Mouse (Mus musculus) mouse trophoblast stem cell (cell line): ENCODE data around the gene Stk11ip.

Source experiments
- in situ Hi-C, 2 experiments: fragments of 300-500 bp; cut with MseI, MboI; formaldehyde crosslinking; loops; 2 replicates in 1 of 2; 3 replicates in 1 of 2; pipeline ENCODE4 v1.15.1; 2025

Gene Stk11ip

GRCm38 (mm10) chr1:75538597-75539190 lies 17.4 kb downstream of the Stk11ip start:
- in situ Hi-C loops: no loop called here

DNA sequence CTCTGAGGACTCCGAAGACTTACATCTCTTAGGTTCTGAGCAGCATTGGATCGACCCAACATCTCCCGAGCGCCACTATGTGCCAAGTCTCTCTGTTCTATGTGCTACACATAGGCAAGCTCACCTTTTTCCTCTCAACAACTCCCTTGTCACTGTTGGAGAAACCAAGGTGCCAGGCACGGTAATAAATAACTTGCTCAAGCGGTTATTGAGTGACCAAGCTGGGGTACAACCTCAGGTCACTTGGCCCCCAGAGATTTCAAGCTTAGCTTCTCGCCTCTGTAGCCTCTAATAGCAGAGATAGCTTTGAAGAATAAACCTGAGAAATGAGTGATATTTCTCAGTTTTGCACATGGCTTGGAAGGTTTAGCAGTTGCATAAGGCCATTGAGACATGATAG lies 20.2 kb downstream of the Stk11ip start:
- in situ Hi-C loops: no loop called here

DNA sequence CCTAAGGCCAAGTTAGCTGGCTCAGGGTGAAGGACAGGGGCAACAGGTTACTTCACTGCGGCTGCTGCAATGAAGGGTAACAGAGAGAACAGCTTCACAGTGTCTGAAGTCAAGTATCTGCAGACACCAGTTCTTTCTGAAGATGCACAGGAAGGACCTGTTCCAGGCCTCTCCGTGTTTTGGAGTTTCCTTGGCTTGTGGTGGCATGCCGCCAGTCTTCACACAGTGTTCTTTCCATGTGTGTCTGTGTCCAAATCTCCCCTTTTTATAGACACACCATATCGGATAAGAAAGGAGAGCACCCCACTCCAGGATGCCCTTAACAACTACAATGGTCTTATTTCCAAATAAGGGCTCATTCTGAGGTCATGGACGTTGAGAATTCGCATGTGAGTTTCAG lies 23.0 kb downstream of the Stk11ip start:
- in situ Hi-C loops: no loop called here

- in situ Hi-C loops: no loop called here
Observed at GRCm38 (mm10) chr1:75545965-75546956, 24.9 kb downstream of the Stk11ip start, which contains the start of gene Slc4a3. Gene Slc4a3 (plus strand): TSS chr1:75546266.

- in situ Hi-C loops: no loop called here
Observed at GRCm38 (mm10) chr1:75547351-75547750, 26.0 kb downstream of the Stk11ip start.

GRCm38 (mm10) chr1:75548083-75548482 lies 26.8 kb downstream of the Stk11ip start:
- in situ Hi-C loops: no loop called here

GRCm38 (mm10) chr1:75548871-75549270 lies 27.5 kb downstream of the Stk11ip start:
- in situ Hi-C loops: no loop called here

DNA sequence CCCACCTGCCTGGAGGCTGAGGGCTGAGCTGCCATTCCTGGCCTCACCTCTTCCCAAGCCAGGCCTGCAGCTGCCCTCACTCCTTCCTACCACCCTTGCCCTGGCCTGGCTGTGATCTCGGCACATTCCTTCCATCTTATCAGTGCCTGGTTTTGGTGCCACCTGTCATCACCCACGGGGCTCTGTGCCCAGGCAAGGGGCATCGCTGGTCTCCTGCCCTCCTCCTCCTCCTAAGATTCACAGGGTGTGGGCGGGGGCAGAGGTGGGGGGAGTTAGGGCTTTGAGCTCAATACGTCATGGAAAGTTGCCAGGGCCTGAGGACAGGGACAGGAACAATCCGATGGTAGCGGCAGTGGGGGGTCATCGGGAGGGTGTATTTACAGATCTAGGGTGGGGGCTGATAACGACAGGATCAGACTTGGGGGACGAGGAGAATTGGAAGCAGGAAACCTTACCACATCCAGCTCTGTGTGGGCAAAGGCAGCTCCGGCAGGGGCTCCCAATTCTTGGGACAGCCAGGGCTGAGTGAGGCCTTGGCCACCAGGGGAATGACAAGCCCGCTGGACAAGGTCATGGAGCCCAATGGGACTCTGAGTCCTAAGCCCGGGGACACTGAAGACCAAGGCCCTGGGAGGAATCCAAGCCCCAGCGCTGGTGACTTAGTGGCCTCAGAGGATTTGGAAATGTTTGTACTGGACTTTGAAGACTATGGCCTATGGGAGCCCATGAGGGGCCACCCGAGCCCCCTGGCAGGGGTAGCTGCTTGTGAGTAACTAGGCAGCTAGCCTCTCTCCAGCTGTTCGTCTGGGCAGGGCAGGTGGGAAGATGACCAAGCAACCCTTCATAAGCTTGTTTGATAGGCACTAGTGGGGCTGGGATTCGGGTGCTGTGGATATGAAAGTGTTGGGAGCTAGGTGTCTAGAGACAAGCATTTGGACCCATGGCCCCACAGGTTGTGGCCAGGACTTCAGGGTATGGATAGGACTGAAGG lies 28.3 kb downstream of the Stk11ip start:
- in situ Hi-C loops: loop anchor here in 1 of 2 experiments (10.0 kb wide), 1 partner anchor 55 kb away; no protein-coding TSS in a partner anchor

DNA sequence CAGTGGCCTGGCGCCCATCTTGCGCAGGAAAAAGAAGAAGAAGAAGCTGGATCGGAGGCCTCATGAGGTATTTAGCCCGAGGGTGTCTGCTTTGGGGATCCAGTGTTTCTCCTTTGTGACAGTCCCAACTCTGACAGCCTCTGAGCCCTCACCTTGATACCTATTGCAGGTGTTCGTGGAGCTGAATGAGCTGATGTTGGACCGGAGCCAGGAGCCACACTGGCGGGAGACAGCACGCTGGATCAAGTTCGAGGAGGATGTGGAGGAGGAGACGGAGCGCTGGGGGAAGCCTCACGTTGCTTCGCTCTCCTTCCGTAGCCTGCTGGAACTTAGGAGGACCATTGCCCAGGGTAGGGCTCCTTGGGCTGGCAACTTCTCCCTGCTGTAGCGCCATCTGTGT lies 29.3 kb downstream of the Stk11ip start:
- in situ Hi-C loops: loop anchor here in 1 of 2 experiments (10.0 kb wide), 1 partner anchor 56 kb away; no protein-coding TSS in a partner anchor

DNA sequence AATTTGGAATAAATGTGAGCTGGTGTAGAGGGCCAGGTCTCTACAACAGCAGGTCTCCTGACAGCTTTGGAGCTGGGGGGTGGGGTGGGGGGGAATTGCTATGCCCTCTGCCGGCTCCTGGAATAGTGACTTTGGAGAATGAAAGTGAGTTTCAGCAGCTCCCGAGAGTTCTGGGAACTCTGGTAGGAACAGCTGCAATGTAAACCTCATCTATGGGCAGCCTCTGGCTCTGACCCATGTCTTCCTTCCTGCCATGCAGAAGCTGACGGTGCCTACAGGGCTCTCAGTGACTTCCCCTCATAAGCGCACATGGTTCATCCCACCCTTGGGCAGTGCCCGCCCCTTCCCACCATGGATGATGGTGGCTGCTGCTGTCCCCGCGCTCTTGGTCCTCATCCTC lies 34.4 kb downstream of the Stk11ip start:
- in situ Hi-C loops: loop anchor here in 1 of 2 experiments (10.0 kb wide), 1 partner anchor 61 kb away; no protein-coding TSS in a partner anchor

DNA sequence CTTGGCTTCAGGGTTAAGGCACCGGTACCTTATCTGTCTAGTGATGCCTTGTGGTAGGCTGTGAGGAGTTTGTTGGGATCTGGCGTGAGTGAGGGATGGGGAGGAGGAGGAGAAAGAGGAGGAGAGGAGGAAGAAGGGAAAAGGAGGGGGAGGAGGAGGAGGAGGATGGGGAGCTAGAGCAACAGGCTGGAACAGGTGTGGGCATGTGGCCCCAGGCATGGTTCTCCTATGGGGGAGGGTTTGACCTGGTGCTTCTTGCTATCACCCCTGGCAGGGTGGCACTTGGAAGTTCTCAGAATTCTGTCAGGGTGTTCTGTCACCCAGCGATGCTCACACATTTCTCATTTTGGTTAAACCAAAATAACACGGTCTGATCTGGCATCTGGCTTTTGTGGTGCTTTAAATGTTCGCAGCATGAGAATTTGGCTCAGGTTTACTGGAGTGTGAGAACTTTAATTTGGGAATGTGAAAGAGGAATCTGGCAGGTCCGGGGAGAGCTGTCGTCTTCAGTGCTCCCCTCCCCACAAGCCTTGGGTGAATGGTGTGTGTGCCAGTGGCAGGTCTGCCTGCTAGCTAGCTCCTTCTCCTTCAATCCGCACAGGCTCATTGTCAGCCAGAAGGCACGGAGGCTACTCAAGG lies 34.9 kb downstream of the Stk11ip start:
- in situ Hi-C loops: loop anchor here in 1 of 2 experiments (10.0 kb wide), 1 partner anchor 61 kb away; no protein-coding TSS in a partner anchor

DNA sequence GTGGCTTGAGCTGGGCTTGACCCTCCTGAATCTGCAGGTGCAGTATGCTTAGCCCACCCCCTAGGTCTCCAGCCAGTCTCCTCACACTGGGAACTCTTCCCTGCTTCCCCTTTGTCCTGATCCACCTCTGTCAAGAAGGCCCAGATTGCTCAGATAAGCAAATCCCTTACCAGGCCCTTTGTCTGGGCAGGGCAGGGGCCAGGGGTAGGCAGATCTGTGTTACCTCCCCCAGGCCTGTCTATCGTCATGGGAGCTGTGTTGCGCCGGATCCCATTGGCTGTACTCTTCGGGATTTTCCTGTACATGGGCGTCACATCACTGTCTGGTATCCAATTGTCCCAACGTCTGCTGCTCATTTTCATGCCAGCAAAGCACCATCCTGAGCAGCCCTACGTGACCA lies 35.7 kb downstream of the Stk11ip start:
- in situ Hi-C loops: loop anchor here in 1 of 2 experiments (10.0 kb wide), 1 partner anchor 62 kb away; no protein-coding TSS in a partner anchor

DNA sequence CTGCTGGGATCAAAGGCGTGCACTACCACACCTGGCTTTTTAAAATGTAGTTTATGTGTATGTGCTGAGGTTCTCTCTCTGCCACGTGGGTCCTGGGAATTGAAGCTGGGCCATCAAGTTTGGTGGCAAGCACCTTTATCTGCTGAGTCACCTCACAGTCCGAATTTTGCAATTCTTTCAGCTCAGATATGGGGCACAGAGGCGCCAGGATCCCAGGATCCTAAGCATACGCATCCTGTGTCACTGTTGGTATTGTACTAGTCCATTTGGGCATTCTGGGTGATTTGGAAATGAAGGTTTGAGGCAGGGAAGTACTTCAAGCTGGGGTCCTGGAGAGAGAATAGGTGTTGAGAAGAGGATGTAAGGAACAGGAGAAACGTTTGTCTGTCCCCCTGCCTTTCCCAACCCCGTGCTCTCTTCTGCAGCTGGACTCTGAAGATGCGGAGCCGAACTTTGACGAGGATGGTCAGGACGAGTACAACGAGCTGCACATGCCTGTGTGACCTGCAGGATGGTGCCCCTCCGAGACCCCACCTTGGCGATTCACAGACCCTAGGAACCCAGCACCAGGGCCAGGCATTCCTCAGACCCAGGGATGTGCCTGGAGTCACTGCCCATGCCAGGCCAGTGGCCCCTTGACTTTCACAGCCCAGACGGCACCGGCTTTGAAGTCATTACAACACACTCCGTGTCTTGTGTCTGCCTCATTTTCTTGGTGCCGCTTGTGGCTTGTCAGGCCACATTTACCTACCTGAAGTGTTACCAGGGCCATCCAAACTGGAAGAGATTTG lies 37.3 kb downstream of the Stk11ip start:
- in situ Hi-C loops: loop anchor here in 1 of 2 experiments (10.0 kb wide), 1 partner anchor 64 kb away; no protein-coding TSS in a partner anchor

DNA sequence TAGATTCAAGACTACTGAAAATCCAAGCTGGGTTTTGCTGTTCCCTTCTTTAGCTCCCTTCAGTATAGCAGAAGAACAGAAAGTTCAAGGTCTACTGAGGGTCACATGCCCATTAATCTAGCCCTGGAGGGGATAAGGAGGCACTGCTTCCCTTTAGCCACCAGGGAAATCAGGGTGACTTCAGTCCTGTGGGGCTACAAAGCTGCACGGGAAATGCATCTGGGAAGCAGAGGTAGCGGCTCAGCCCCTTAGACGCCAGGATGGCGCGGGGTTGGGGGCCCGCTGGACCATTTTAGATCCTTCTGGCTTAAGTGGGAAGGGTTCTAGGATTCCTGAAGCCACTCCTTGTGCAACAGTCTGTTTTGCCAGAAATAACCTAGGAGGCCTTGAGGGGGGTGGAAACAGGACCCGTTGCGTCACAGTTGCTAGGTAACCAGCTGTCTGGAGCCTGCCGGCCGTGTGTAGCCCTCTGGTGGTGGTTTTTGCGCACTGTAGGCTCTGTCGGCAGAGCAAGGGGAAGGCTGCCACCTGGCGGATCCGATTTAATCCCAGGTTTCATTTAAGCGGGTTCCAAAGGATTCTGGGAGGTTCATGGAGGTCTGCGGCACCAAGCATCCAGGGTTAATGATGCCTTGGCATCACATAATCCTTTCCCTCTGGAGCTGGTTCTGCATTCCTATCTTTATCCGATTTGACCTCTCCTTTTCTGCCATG lies 38.0 kb downstream of the Stk11ip start:
- in situ Hi-C loops: loop anchor here in 1 of 2 experiments (10.0 kb wide), 1 partner anchor 65 kb away; no protein-coding TSS in a partner anchor

- in situ Hi-C loops: loop anchor here in 1 of 2 experiments (5.0 kb wide), 1 partner anchor 37 kb away; no protein-coding TSS in a partner anchor
Observed at GRCm38 (mm10) chr1:75560206-75560913, 39.0 kb downstream of the Stk11ip start.

GRCm38 (mm10) chr1:75561221-75561897 lies 40.0 kb downstream of the Stk11ip start:
- in situ Hi-C loops: loop anchor here in 1 of 2 experiments (5.0 kb wide), 1 partner anchor 36 kb away; no protein-coding TSS in a partner anchor

DNA sequence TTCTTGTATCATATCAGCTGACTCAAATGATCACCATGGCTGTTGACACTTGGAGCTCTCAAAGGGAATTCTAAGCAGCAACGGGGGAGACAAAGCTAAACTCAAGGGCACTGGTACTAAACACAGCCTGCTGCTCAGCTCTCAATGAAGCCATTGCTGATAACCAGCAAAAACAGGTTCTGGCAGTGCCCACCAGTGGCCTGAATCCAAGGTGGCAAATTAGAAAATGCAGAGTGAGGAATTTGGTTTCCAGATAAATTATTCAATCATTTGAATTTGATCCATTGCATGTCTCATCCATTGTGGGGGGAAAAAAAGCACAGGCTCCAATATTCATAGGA lies 40.5 kb downstream of the Stk11ip start:
- in situ Hi-C loops: loop anchor here in 1 of 2 experiments (5.0 kb wide), 1 partner anchor 35 kb away; no protein-coding TSS in a partner anchor
